In the genomic region with DNA sequence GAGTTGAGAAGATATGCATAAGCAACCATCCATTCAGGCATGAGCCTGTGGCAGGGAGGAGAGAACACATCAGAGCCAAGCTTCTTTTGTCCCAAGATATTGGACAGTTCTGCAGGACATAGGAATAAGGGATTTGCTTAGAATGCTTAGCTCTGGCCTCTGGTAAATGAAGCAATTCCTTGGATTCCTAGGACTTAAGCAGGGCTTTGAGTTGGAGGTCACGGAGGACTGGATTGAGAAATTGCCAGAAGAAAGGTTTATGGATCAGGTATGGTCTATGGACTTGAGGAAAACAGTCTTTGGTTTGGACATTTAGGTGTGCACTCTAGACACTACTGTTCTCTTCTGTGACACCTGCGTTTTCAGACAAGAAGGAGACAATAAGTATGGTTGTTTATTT, we compare ENCODE assay signal across 16 mouse cellular contexts.
"Had no signal": no experiment of that assay in that cellular context is flagged by ENCODE, and none has a peak within 500 bp of the region (broad histone marks: within the 10 kb centered on the region; RNA-seq: fewer than 3 reads in every experiment).

No protein-coding gene starts in this region.

- H3K9me3 ChIP-seq: neural tube, embryonic 13.5 days; neural tube, embryonic 15.5 days; stomach, embryonic 15.5 days had no signal

- H3K4me3 ChIP-seq: neural tube, embryonic 13.5 days; neural tube, embryonic 15.5 days; stomach, embryonic 15.5 days had no signal

- H3K27ac ChIP-seq: neural tube, embryonic 13.5 days; neural tube, embryonic 15.5 days; stomach, embryonic 15.5 days; stomach, postnatal 0 days had no signal

- H3K27me3 ChIP-seq: neural tube, embryonic 13.5 days; neural tube, embryonic 15.5 days; stomach, embryonic 15.5 days had no signal

- H3K4me2 ChIP-seq: neural tube, embryonic 13.5 days; neural tube, embryonic 15.5 days; stomach, embryonic 15.5 days had no signal

- DNase-seq: retina, postnatal 1 day; right cerebral cortex, adult 18-20 months; right cerebral cortex, postnatal 14 days; right cerebral cortex, postnatal 25 days; right cerebral cortex, postnatal 4 days; spleen, adult 18-20 months; thymus, adult 18-20 months; thymus, adult 2 months; thymus, postnatal 14 days; thymus, postnatal 25 days; thymus, postnatal 36 days; thymus, postnatal 4 days had no signal

- H3K9ac ChIP-seq: neural tube, embryonic 13.5 days; neural tube, embryonic 15.5 days; stomach, embryonic 15.5 days had no signal

- H3K36me3 ChIP-seq: neural tube, embryonic 13.5 days; neural tube, embryonic 15.5 days; stomach, embryonic 15.5 days had no signal

- H3K4me1 ChIP-seq: neural tube, embryonic 13.5 days; neural tube, embryonic 15.5 days had no signal
